Mouse (Mus musculus) ES-E14 (cell line): Measurements from ENCODE around the gene Rptor. TPM values are rescaled to one million over a fixed set of nuclear protein-coding genes. Genes with fewer than 3 reads are reported as not detected.

Source experiments
- DNase-seq: peaks from one replicate; pipeline ENCODE4 v3.0.0-alpha.2; 2013; ENCODE audit warnings: low read depth, low spot score
- H3K27ac ChIP-seq: 2 replicates; pipeline ENCODE4 v1.5.1; 2012; ENCODE audit warnings: low read depth, mild to moderate bottlenecking, low read length, moderate library complexity, mixed read lengths; ENCODE audit not compliant: poor library complexity, insufficient read depth, severe bottlenecking
- H3K36me3 ChIP-seq: 2 replicates; pipeline ENCODE4 v1.6.1; 2012; ENCODE audit warnings: mild to moderate bottlenecking, low read length, moderate library complexity, mixed read lengths; ENCODE audit not compliant: control insufficient read depth, poor library complexity, insufficient read depth, severe bottlenecking
- H3K4me1 ChIP-seq, 2 experiments: fragments of 150-350 bp in 1 of 2; sonication (generic) in 1 of 2; 2 replicates each; pipeline ENCODE4 v1.6.1; 2012; ENCODE audit warnings: low read length in 2 of 2, mild to moderate bottlenecking in 1 of 2, mixed read lengths in 1 of 2; ENCODE audit not compliant: control insufficient read depth in 2 of 2, insufficient read depth in 2 of 2, poor library complexity in 1 of 2
- H3K4me3 ChIP-seq, 2 experiments: fragments of 150-350 bp in 1 of 2; sonication (generic) in 1 of 2; 2 replicates each; pipeline ENCODE4 v1.5.1; 2012; ENCODE audit warnings: low read length in 2 of 2, low read depth in 1 of 2, mild to moderate bottlenecking in 1 of 2, mixed read lengths in 1 of 2; ENCODE audit not compliant: insufficient read depth in 1 of 2, poor library complexity in 1 of 2, severe bottlenecking in 1 of 2
- H3K9ac ChIP-seq: 2 replicates; pipeline ENCODE4 v1.6.1; 2012; ENCODE audit warnings: low read depth, mild to moderate bottlenecking, low read length, mixed read lengths; ENCODE audit not compliant: poor library complexity, insufficient read depth, severe bottlenecking
- H3K9me3 ChIP-seq: fragments of 150-350 bp; sonication (generic); 2 replicates; pipeline ENCODE4 v1.6.1; 2012; ENCODE audit warnings: low read depth, mild to moderate bottlenecking, low read length; ENCODE audit not compliant: control insufficient read depth, insufficient read depth
- CHD2 ChIP-seq: IDR thresholded peaks from 2 replicates; pipeline ENCODE4 v1.6.1; 2014; ENCODE audit warnings: mild to moderate bottlenecking, low read depth, low read length, inconsistent platforms
- HCFC1 ChIP-seq: IDR thresholded peaks from 2 replicates; pipeline ENCODE4 v1.6.1; 2012; ENCODE audit warnings: low read length, inconsistent platforms, borderline replicate concordance; ENCODE audit not compliant: insufficient read depth
- MAFK ChIP-seq: IDR thresholded peaks from 2 replicates; pipeline ENCODE4 v1.6.1; 2014; ENCODE audit warnings: mild to moderate bottlenecking, low read depth, low read length, inconsistent platforms; ENCODE audit not compliant: insufficient read depth
- ZC3H11A ChIP-seq: IDR thresholded peaks from 2 replicates; pipeline ENCODE4 v1.6.1; 2012; ENCODE audit warnings: low read depth, mild to moderate bottlenecking, inconsistent platforms, low read length, borderline replicate concordance
- ZNF384 ChIP-seq: IDR thresholded peaks from 2 replicates; pipeline ENCODE4 v1.6.1; 2012; ENCODE audit warnings: low read depth, low read length, inconsistent platforms
- in situ Hi-C, 2 experiments: fragments of 600-800 bp; cut with MboI; formaldehyde crosslinking; loops; one replicate each; pipeline ENCODE4 v1.15.1; 2025; ENCODE audit warnings: low sequenced_read_pairs in 2 of 2, inconsistent platforms in 1 of 2; ENCODE audit not compliant: unreplicated experiment in 2 of 2
- total RNA-seq: library from RNA; depleted of rRNA; stranded (reverse); fragments of 300-350 nt; gene quantifications from 2 replicates; pipeline ENCODE4 v1.2.3, GENCODE M21; 2012

Rptor gene
- total RNA-seq, 1 experiment = 59.7 TPM

DNA sequence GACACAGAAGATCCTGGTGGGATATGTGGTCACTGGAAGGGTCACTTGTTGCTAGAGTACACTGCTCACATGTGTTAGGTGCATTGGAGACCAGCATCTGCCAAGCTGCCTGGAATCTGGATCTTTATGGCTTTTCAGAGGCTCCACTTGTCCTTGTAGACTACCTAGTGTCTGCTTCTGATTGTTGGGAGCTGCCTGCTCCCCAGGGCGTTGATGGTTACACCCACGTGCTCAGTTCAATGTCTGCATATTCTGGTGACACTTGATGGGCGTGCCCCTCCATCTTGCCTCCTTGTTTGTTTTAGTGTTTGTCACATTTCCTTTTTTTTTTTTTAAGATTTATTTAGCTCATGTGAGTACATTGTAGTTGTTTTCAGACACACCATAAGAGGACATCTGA, 287.3 kb downstream of the Rptor start:
- H3K4me1 ChIP-seq = peaks cover 7 to 8% of the 10 kb centered on the region in 2 experiments; a peak in 3 of 4 replicates
- no peak overlapping the region for H3K9ac ChIP-seq
- no peak overlapping the region for H3K4me3 ChIP-seq
- in situ Hi-C loops = no loop called here
- no peaks in the 10 kb centered on the region for H3K9me3 ChIP-seq
- H3K27ac ChIP-seq = no peak overlapping the region
- TF ChIP-seq ZNF384 (no peak), ZC3H11A (no peak), HCFC1 (no peak), MAFK (no peak), CHD2 (no peak)
- DNase-seq = no peak
- peaks cover 21% of the 10 kb centered on the region; the same call in 1 of the 2 replicates for H3K36me3 ChIP-seq

DNA sequence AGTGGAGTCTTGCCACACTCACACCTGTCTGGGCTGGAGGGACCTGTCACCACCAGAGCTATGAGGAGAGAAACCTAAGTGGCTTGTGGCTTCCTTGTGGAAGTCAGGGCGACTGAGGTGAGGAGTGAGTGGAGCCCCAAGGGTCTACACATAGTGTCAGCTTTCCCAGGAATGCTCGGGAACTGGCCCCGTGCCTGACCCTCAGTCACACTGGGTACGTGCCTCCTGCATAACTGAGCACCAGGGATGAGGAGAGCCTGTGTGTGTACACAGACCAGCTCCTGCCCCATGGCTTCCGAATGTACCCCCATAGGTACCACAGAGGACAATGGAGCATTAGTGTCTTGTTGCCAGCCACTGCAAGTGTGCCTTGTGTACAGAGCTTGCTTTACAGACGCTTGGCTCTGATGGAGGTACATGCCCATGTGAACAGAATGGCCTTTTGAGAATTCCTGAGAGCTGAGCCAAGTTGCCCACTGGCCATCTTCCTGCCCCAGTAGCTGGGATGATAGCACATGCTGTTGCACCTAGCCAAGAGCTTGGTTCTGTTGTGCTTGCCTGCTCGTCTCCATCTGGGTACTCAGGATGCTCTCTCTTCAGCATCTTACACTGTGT, 289.0 kb downstream of the Rptor start:
- Histone ChIP-seq H3K9ac (no peak overlapping the region), H3K36me3 (peaks cover 28% of the 10 kb centered on the region; the same call in 1 of the 2 replicates), H3K4me3 (no peak overlapping the region), H3K27ac (no peak overlapping the region), H3K9me3 (no peaks in the 10 kb centered on the region), H3K4me1 (peaks cover 8 to 15% of the 10 kb centered on the region in 2 experiments; a peak in 3 of 4 replicates)
- in situ Hi-C loops = no loop called here
- no peak for DNase-seq
- TF ChIP-seq ZC3H11A (no peak), CHD2 (no peak), MAFK (no peak)

DNA sequence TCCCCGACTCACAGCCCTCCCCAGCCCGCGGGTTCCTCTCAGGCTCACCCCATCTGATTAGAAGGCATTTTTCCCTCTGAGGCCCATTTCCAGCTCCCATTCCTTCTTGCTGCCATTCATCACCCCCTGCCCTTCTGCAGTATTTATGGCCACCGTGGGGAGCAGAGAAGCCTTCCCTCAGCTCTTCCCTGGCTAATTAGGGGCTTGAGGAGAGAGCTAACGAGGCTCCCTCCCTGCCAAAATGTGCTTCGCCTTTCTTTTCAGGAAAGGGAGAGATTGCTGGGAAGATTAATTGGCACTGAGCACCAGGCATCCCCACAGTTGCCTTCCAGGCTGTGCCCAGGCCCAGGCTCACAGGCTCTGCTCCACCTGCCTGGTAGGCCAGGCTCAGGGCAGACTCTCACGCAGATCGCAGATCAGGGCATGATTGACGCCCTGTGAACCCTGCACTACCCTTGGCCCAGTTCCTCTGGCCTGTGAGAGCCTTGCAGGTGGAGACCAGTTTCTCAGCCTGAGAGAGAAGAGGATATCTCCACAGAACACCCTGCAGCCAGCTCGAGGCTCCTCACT, 291.0 kb downstream of the Rptor start:
- Histone ChIP-seq H3K4me1 (peaks cover 8 to 20% of the 10 kb centered on the region in 2 experiments; a peak in 3 of 4 replicates), H3K27ac (no peak overlapping the region), H3K36me3 (peaks cover 29% of the 10 kb centered on the region; the same call in 1 of the 2 replicates), H3K9me3 (no peaks in the 10 kb centered on the region), H3K9ac (no peak overlapping the region), H3K4me3 (no peak overlapping the region)
- TF ChIP-seq CHD2 (no peak), MAFK (no peak), ZC3H11A (no peak), ZNF384 (no peak), HCFC1 (no peak)
- in situ Hi-C loops = no loop called here
- DNase-seq = no peak

DNA sequence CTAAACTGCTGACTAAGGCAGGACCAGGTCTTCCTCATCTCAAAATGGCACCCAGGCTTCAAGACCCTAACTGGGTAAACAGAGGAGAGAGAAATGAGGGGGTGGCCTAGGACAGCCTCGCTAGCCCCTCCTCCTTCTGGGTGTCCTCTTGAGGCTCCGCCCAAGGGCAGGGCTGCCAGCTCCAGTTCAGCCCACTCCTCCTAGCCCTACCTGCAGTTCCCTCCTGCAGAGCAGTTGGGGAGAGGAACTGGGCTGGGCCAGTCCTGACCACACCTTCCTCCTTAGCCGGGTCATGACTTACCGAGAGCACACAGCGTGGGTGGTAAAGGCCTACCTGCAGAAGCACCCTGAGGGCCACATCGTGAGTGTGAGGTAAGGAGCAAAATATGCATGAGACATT, 291.9 kb downstream of the Rptor start:
- Histone ChIP-seq H3K36me3 (peaks cover 25% of the 10 kb centered on the region; the same call in 1 of the 2 replicates), H3K9ac (no peak overlapping the region), H3K4me3 (no peak overlapping the region), H3K4me1 (peaks cover 8 to 19% of the 10 kb centered on the region in 2 experiments; a peak in 3 of 4 replicates), H3K9me3 (no peaks in the 10 kb centered on the region), H3K27ac (no peak overlapping the region)
- in situ Hi-C loops = no loop called here
- peak; percentile 63 for DNase-seq
- TF ChIP-seq MAFK = peak; percentile 58; the same call in 1 of the 2 replicates
- TF ChIP-seq CHD2 = no peak
